Mouse (Mus musculus) adrenal gland, postnatal 10 days (tissue): Measurements from ENCODE around the gene Tshz2. TPM values are rescaled to one million over a fixed set of nuclear protein-coding genes. Genes with fewer than 3 reads are reported as not detected.

Experiments
- DNase-seq: peaks from one replicate; pipeline ENCODE4 v3.0.0; 2021; ENCODE audit warnings: mixed read lengths
- total RNA-seq, 2 experiments: library from RNA; stranded (reverse); gene quantifications; 2 replicates each; pipeline ENCODE4 v1.2.3; 2021

Tshz2 gene
- total RNA-seq, 2 experiments from 2014 or later, result 44.7 to 45.4 TPM

DNA sequence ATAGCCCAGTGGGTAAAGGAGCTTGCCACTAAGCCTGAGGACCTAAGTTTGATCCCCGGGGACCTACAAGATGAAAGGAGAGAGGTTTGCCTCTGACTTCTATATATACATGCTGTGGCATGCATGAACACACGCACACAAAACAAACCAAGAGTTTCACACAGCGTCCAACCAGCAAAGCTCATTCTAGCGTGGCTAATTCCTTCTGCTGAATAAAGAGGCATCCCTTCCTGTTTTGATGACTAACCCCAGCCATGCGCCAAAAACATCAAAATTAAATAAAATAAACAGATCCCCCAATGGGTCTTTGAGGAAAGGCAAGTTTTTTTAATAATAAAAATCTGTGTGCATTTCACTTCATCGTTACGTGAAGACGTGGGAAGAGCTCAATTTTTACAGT is 379.0 kb downstream of the Tshz2 start:
- no peak for DNase-seq

- DNase-seq, result no peak
These were observed 384.5 kb downstream of the Tshz2 start for GRCm38 (mm10) chr2:170017302-170017701.

- no peak for DNase-seq
These were observed 385.1 kb downstream of the Tshz2 start for GRCm38 (mm10) chr2:170017926-170018325.

DNA sequence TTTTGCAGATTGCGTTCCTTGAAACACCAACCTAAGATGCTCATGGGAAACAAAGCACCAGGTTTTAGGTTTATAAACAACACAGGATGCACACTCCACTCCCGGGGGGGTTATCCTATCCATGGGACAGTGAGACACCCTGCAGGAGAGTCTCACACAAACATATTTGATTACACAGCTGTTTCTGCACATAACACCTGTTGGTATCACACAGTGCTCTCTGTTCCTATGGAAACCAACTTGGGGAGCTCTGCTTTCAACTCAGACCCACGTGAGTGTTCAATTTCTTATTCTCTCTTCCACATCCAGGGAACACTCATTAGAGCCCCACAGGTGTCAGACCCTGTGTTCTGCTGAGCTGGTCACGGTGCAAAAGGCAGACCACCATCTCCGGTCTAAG is 390.1 kb downstream of the Tshz2 start:
- no peak for DNase-seq

DNA sequence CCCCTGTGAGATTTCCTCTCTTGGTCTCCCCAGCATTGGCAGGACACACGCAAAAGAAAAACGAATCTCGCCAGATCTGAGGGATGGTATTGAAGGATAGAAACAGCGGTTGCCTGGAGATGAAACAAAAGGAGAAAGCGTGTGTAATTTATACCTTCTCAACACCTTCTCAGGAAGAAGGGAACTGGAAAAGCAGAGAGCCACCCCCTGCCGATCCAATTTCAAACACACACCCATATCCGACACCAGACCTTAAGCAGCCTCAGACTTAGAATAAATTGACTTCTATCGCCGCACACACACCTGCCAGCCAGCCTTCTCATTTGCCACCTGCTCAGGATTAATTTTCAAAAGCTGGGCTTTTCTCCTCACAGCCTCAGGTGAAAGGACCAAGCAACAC is 390.9 kb downstream of the Tshz2 start:
- no peak for DNase-seq

DNA sequence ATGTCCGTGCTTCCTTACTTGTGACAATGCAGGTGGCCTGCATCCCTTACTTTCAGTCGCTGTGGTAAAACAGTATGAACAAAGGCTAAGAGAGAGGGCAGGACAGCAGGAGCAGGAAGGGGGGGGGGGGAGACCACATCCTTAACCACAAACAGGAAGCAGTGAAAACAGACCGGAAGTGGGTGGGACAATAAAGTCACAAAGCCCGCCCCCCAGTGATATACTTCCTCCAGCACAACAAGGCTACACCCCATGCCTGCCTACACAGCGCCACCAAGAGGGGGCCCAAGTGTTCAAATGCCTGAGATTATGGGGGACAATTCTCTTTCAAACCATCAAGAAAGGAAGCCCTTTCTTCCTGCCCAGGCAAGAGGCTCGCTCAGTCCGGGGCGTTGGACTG is 392.1 kb downstream of the Tshz2 start:
- no peak for DNase-seq

DNA sequence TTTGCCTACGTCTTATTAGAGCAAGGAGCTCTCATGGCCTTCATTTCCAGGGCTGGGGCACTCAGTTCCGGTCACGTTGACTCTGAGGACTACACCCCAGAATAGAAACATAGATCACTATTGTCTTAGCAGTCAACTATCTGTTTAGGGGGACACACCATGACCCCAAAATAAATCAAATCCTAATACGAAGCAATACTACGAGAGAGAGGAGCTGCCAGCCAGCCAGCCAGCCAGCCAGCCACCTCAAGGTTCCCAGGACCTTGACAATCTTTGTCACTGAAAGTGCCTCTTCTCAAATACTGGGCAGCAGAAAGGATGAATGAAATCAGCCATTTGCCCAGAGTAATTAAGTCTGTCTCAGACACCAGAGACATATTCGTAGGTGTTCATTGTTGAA is 393.1 kb downstream of the Tshz2 start:
- peak; percentile 52 for DNase-seq

DNA sequence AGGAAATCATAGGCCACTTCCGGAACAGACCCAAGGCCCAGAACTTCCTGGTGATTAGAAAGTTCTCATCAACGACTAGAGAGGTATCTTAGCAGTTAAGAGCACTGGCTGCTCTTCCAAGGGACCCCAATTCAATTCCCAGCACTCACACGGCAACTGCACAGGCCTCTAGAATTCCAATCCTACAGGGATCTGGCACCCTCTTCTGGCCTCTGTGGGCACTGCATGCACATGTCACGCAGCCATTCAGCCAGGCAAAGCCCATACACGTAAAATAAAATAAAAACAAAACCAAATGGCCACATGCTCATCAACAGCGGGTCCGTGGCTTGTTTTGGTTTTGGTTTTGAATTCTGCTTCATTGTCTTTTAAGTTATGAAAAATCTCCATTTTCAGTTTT is 395.0 kb downstream of the Tshz2 start:
- no peak for DNase-seq

DNA sequence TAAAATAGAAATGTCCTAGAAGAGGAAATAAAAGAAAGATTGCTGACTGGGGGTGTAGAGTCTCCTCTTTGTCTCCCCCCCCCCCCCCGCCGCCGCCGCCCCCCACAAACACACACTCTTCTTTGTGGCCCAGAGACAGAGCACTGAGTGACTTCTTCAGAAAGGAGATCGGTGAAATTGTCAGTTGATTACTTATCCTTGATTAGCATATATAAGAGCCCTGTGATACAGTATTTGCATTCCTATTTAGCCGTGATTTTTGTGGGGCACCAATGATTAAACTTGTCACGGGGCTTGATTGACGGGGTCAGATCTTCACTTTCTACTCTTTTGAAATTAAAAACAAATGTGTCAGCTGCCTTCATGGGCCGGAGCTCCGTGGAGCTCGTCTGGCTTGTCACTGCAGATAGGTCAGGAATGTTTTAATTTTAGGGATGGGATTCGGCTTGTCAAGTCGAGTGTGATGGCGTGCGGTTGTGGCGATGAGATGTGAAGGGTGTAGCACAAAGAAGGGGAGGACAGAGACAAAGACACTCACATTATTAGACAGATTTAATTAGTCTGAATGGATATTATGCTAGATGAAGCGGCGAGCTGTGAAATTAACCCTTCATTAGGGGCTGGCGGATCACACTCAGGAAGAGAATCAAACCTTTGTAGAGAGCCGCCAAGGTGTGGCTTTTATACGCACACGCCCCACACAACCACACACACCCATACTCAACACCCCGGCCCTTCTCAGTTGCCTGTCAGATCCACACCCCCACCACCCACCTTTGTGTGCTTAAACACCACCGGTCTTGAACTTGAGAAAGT is 395.9 kb downstream of the Tshz2 start:
- DNase-seq, result no peak

DNA sequence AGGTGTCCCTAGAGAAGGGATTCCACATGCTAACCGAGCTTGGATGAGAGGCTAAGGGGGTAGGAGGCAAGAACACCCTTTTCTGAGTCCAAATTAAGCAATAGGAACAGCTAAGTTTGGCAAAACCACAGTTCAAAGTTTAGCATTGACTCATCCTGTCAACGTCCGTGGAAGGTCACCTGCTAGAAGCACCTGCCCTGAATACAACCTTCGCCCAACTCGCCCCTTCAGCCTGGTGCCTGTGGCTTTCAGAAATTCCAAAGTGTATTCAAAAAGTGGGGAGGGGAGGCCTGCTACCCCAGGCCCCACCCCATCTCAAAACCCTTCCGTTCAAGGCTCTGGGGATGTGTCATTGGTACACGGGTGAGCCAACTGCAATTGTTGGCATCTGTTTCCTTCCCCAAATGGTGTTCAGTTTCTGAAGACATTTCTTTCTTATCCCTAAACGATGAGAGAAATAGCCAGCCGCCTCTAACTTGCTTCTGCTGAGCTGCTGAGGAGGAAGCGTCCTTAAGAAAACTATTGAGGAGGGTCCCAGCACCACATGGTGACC is 396.6 kb downstream of the Tshz2 start:
- DNase-seq, result no peak

DNA sequence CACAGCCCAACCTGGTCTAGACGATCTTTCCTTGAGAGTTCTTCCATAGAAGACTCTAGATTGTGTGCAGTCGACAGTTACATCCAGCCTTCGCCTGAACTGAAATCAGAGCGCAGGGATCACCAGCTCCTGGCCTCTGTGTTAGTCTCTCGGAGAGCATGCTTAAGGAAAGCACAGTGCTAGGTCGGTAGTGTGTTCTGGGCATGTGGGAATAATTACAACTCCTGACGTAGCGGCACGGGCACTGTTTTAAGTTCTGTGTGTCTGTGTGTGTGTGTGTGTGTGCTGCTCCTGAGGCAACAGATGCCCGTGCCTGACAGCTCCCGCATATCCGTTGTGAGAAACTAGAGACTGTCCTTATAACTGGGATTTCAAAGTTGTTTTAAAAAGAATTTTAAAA is 398.4 kb downstream of the Tshz2 start:
- no peak for DNase-seq

- no peak for DNase-seq
These were observed 399.1 kb downstream of the Tshz2 start for GRCm38 (mm10) chr2:170031872-170032271.

DNA sequence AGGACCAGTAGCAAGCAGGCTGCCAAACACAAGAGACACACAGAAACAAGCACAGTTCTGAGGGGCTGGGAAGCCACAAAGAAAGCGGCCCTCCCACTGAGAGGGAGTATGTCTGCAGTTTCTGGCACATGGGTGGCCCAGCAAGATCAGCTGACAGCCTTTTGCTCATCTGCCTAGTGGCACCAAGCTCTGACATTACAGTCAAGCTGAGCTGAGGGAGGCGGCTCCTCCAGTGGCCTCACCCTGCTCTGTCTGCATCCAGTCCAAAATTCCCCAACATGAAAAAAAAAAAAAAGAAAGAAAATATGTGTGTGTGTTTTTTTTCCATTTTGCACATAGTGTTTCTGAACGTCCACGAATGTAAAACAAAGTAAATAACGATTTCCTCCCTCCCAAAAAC is 400.4 kb downstream of the Tshz2 start:
- no peak for DNase-seq

- no peak for DNase-seq
These were observed 402.0 kb downstream of the Tshz2 start for GRCm38 (mm10) chr2:170034794-170035193.

DNA sequence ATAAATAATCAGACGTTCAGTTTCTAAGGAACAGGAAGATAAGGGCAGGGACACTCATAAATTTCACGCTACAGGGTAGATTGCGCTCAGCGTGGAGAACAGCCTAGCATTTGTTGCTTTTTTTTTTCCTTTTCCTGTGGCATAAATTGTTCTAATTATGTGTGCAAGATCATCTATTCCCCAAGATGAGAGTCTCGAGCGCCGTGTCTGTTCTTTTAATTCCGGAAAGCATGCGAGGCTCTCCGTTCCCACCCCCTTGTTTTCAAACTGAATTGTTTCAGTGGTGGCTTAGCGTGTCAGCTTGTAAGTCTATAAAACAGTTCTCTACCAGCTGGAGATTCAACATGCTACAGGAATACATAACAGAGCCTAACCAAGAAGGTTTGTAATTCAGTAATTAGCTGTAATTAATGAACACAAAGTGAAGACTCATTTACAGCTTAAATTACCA is 404.0 kb downstream of the Tshz2 start:
- no peak for DNase-seq

- no peak for DNase-seq
These were observed 404.5 kb downstream of the Tshz2 start for GRCm38 (mm10) chr2:170037346-170037745.

DNA sequence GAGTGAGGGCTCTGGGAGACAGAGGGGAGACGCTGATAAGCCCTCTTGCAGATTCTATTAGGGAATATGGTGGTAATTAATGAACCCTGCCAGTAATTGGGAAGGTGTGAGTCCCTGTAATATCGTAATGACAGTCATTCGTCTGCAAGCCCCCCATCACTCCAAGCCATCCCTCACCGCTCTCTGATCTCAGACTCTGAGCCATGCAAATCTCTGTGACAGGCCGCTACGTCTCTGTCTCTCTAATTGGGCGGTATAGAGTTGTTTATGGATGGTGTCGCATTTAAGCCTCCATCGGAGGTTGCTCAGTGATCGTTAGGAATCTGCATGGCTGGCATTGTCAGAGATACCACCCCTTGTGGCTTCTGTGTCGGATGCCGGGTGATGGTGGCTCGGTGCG is 407.0 kb downstream of the Tshz2 start:
- DNase-seq, result no peak

GRCm38 (mm10) chr2:170041101-170041500 is 408.3 kb downstream of the Tshz2 start:
- peak; percentile 46 for DNase-seq

DNA sequence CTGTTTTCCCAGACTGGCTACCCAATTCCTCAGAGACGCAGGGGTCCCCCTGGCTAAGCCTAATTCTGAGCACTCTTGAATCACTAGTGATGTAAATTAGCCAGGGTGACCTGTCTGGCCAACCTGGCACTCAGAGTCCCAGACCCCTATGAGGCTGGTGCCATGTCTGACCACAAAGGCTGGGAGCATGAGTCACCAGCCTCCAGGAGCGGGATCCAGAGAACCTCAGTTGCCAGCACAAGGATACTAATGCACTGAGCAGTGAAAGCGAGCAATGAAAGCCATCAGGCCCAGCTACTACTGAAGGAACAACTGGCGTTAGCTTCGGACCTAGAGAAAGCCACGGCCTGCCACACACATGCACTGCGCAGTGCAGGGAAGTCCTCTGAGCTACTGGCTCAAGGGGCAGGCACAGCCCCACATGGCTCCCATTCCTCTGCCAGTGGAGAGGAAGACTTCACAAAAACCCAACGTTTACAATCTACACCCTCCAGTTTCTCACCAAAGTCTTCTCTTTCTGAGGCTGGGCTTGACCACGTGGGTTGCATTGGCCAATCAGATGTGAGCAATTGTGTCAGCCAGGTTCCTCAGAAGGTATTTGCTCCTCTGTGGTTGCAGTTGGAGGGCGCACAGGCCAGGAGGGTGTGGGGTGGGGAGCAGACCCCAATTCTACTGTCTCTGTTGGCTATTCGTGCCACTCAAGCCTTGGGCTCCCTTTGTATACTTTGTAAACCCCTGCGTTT is 409.8 kb downstream of the Tshz2 start:
- no peak for DNase-seq

DNA sequence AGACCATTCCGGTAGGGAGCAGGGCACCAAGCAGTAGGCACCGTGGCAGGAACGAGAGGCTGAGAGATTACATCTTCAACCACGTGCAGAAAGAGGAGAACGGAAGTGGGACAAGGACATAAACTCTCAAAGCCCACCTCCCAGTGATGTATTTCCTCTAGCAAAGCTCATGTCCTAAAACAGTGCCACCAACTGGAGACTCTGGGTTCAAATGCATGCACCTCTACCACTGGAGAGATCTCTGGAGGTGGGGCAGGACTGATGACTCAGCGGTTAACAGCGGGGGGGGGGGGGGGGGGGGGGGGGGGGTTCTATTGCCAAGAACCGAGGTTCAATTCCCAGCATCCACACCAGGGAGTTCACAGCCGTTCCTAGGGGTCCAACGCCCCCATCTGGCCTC is 410.5 kb downstream of the Tshz2 start:
- DNase-seq, result no peak

DNA sequence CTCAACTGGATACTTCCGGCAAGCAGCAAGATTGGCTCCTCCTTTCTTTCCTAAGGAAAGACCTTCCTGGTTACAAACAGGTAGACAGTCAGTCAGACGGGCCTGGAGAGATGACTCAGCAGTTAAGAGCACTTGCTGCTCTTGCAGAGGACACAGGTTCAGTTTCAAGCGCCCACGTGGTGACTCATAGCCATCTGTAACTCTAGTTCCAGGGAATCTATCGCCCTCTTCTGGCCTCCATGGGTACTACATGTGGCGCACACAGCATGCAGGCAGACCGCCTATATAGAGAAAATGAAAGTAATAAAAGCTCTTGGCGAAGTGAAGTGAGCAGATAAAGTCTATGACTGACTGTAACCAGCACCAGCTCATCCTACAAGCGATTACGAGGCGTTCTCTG is 413.1 kb downstream of the Tshz2 start:
- DNase-seq, result no peak

GRCm38 (mm10) chr2:170046371-170047145 is 413.7 kb downstream of the Tshz2 start:
- DNase-seq, result no peak

GRCm38 (mm10) chr2:170048831-170049230 is 416.0 kb downstream of the Tshz2 start:
- no peak for DNase-seq
